Mouse (Mus musculus) hindbrain, embryonic 15.5 days (tissue): Measurements from ENCODE around the gene 9430097D07Rik. TPM values are rescaled to one million over a fixed set of nuclear protein-coding genes. Genes with fewer than 3 reads are reported as not detected.

Experiments
- ATAC-seq: fragments of 200-750 bp; cut with Nextera tagmentation; 2 replicates; pipeline ENCODE4 v1.8.0; 2017; ENCODE audit warnings: low read depth, moderate number of reproducible peaks, moderate TSS enrichment; ENCODE audit not compliant: low FRiP score
- H3K27ac ChIP-seq: fragments of 300-500 bp; sonication (generic); replicated peaks from 2 replicates; pipeline ENCODE4 v1.5.1; 2015; ENCODE audit warnings: mild to moderate bottlenecking, inconsistent platforms
- H3K27me3 ChIP-seq: fragments of 300-500 bp; sonication (generic); 2 replicates; pipeline ENCODE4 v1.6.1; 2015; ENCODE audit warnings: control low read depth, inconsistent platforms
- H3K36me3 ChIP-seq: fragments of 300-500 bp; sonication (generic); 2 replicates; pipeline ENCODE4 v1.6.1; 2015; ENCODE audit warnings: control low read depth, inconsistent platforms
- H3K4me1 ChIP-seq: fragments of 300-500 bp; sonication (generic); replicated peaks from 2 replicates; pipeline ENCODE4 v1.6.1; 2015; ENCODE audit warnings: control low read depth, inconsistent platforms
- H3K4me2 ChIP-seq: fragments of 300-500 bp; sonication (generic); 2 replicates; pipeline ENCODE4 v1.6.1; 2015; ENCODE audit warnings: moderate library complexity, mild to moderate bottlenecking, inconsistent platforms
- H3K4me3 ChIP-seq: fragments of 300-500 bp; sonication (generic); 2 replicates; pipeline ENCODE4 v1.5.1; 2015; ENCODE audit warnings: mild to moderate bottlenecking, inconsistent platforms
- H3K9ac ChIP-seq: fragments of 300-500 bp; sonication (generic); 2 replicates; pipeline ENCODE4 v1.6.1; 2015; ENCODE audit warnings: inconsistent platforms
- H3K9me3 ChIP-seq: fragments of 300-500 bp; sonication (generic); 2 replicates; pipeline ENCODE4 v1.6.1; 2016; ENCODE audit warnings: control low read depth, inconsistent platforms
- WGBS: fragments of 180-500 bp; shearing (Covaris S2); methylation state at CpG from one replicate; pipeline ENCODE4 v1.1.7; 2015; 5-methylcytosine and 5-hydroxymethylcytosine counted together
- polyA plus RNA-seq: library from polyadenylated mRNA; unstranded; fragments of >200 nt; fragmentation: Nextera tagmentation; extraction: Ambion mirVana; gene quantifications from 2 replicates; pipeline ENCODE4 v1.2.1, GENCODE M21; 2015

Gene 9430097D07Rik
- polyA plus RNA-seq, 1 experiment from 2014 or later = 0.79 TPM

- Histone ChIP-seq H3K9ac (peak overlapping the region; percentile 87), H3K4me1 (peaks cover 60% of the 10 kb centered on the region), H3K4me2 (peak overlapping the region; percentile 71), H3K9me3 (no peaks in the 10 kb centered on the region), H3K27ac (peak overlapping the region; percentile 93), H3K27me3 (no peaks in the 10 kb centered on the region), H3K4me3 (peak overlapping the region; percentile 87), H3K36me3 (no peaks in the 10 kb centered on the region)
- 3% methylated on average over 11 of the region's 11 CpGs for WGBS
- ATAC-seq = no peak
Measured at GRCm38 (mm10) chr2:32536634-32537359, 38.7 kb downstream of the 9430097D07Rik start.

- Histone ChIP-seq H3K27me3 (no peaks in the 10 kb centered on the region), H3K36me3 (no peaks in the 10 kb centered on the region), H3K4me1 (peaks cover 55% of the 10 kb centered on the region), H3K4me2 (peak overlapping the region; percentile 71), H3K27ac (peak overlapping the region; percentile 93), H3K4me3 (peak overlapping the region; percentile 87), H3K9me3 (no peaks in the 10 kb centered on the region), H3K9ac (peak overlapping the region; percentile 87)
- 0% methylated on average over 14 of the region's 14 CpGs for WGBS
- no peak for ATAC-seq
Measured at GRCm38 (mm10) chr2:32536086-32536633, 39.3 kb downstream of the 9430097D07Rik start.

- H3K9me3 ChIP-seq = no peaks in the 10 kb centered on the region
- H3K36me3 ChIP-seq = no peaks in the 10 kb centered on the region
- no peak; the same call in 1 of the 2 replicates for ATAC-seq
- under 1% methylated on average over 47 of the region's 56 CpGs for WGBS
- H3K9ac ChIP-seq = peak overlapping the region; percentile 87
- no peaks in the 10 kb centered on the region for H3K27me3 ChIP-seq
- peak overlapping the region; percentile 71 for H3K4me2 ChIP-seq
- peak overlapping the region; percentile 87 for H3K4me3 ChIP-seq
- H3K4me1 ChIP-seq = peaks cover 52% of the 10 kb centered on the region
- peak overlapping the region; percentile 93 for H3K27ac ChIP-seq
Measured at GRCm38 (mm10) chr2:32535501-32535991, 39.9 kb downstream of the 9430097D07Rik start.

GRCm38 (mm10) chr2:32534733-32535471 is 40.6 kb downstream of the 9430097D07Rik start, which contains the start of gene Fam102a:
Fam102a (plus strand) TSS chr2:32535332.
- H3K9me3 ChIP-seq = no peaks in the 10 kb centered on the region
- no peaks in the 10 kb centered on the region for H3K36me3 ChIP-seq
- under 1% methylated on average over 65 of the region's 67 CpGs for WGBS
- H3K27ac ChIP-seq = peak within 1 kb of the TSS; percentile 93
- peaks cover 51% of the 10 kb centered on the region for H3K4me1 ChIP-seq
- peak; percentile 96 for ATAC-seq
- H3K4me3 ChIP-seq = peak within 1 kb of the TSS; percentile 87
- peak within 1 kb of the TSS; percentile 87 for H3K9ac ChIP-seq
- H3K4me2 ChIP-seq = peak within 1 kb of the TSS; percentile 71
- no peaks in the 10 kb centered on the region for H3K27me3 ChIP-seq

- peak overlapping the region; percentile 55 for H3K9ac ChIP-seq
- H3K36me3 ChIP-seq = no peaks in the 10 kb centered on the region
- no peaks in the 10 kb centered on the region for H3K9me3 ChIP-seq
- no peak for ATAC-seq
- peaks cover 44% of the 10 kb centered on the region for H3K4me1 ChIP-seq
- H3K4me2 ChIP-seq = peak overlapping the region; percentile 71
- 11% methylated on average over 13 of the region's 13 CpGs for WGBS
- peak overlapping the region; percentile 84 for H3K27ac ChIP-seq
- no peaks in the 10 kb centered on the region for H3K27me3 ChIP-seq
- H3K4me3 ChIP-seq = peak overlapping the region; percentile 87
Measured at GRCm38 (mm10) chr2:32534061-32534732, 41.3 kb downstream of the 9430097D07Rik start.

- H3K4me2 ChIP-seq = no peak overlapping the region
- H3K9ac ChIP-seq = no peak overlapping the region
- WGBS = 94% methylated on average over 2 of the region's 2 CpGs
- H3K27me3 ChIP-seq = no peaks in the 10 kb centered on the region
- ATAC-seq = no peak
- peaks cover 33% of the 10 kb centered on the region for H3K4me1 ChIP-seq
- no peaks in the 10 kb centered on the region for H3K9me3 ChIP-seq
- H3K4me3 ChIP-seq = no peak overlapping the region
- no peaks in the 10 kb centered on the region for H3K36me3 ChIP-seq
- no peak overlapping the region for H3K27ac ChIP-seq
Measured at GRCm38 (mm10) chr2:32533163-32533562, 42.3 kb downstream of the 9430097D07Rik start.

GRCm38 (mm10) chr2:32530479-32530878 is 45.0 kb downstream of the 9430097D07Rik start:
- Histone ChIP-seq H3K9ac (no peak overlapping the region), H3K4me3 (no peak overlapping the region), H3K36me3 (no peaks in the 10 kb centered on the region), H3K4me1 (peaks cover 10% of the 10 kb centered on the region), H3K9me3 (no peaks in the 10 kb centered on the region), H3K4me2 (no peak overlapping the region), H3K27me3 (no peaks in the 10 kb centered on the region), H3K27ac (no peak overlapping the region)
- ATAC-seq = no peak
- WGBS = 83% methylated on average over 2 of the region's 2 CpGs

GRCm38 (mm10) chr2:32528326-32528725 is 47.2 kb downstream of the 9430097D07Rik start:
- 88% methylated on average over 1 of the region's 1 CpGs for WGBS
- no peak overlapping the region for H3K27ac ChIP-seq
- H3K27me3 ChIP-seq = no peaks in the 10 kb centered on the region
- no peaks in the 10 kb centered on the region for H3K4me1 ChIP-seq
- no peaks in the 10 kb centered on the region for H3K36me3 ChIP-seq
- H3K4me2 ChIP-seq = no peak overlapping the region
- no peak for ATAC-seq
- H3K9ac ChIP-seq = no peak overlapping the region
- no peaks in the 10 kb centered on the region for H3K9me3 ChIP-seq
- H3K4me3 ChIP-seq = no peak overlapping the region

- 78% methylated on average over 14 of the region's 14 CpGs for WGBS
Measured at GRCm38 (mm10) chr2:32527468-32527966, 48.0 kb downstream of the 9430097D07Rik start.

GRCm38 (mm10) chr2:32525816-32526215 is 49.7 kb downstream of the 9430097D07Rik start:
- no peak for ATAC-seq
- whole genome bisulfite sequencing = 84% methylated on average over 12 of the region's 12 CpGs
- Histone ChIP-seq H3K4me1 (no peaks in the 10 kb centered on the region), H3K27ac (no peak overlapping the region), H3K9me3 (no peaks in the 10 kb centered on the region), H3K27me3 (no peaks in the 10 kb centered on the region), H3K36me3 (no peaks in the 10 kb centered on the region), H3K4me2 (no peak overlapping the region), H3K4me3 (no peak overlapping the region), H3K9ac (no peak overlapping the region)

More at GRCm38 (mm10) chr2:32527468-32527966, 48.0 kb downstream of the 9430097D07Rik start:
- H3K27ac ChIP-seq = no peak overlapping the region
- ATAC-seq = no peak
- no peaks in the 10 kb centered on the region for H3K27me3 ChIP-seq
- no peaks in the 10 kb centered on the region for H3K9me3 ChIP-seq
- no peaks in the 10 kb centered on the region for H3K4me1 ChIP-seq
- no peak overlapping the region for H3K9ac ChIP-seq
- H3K4me3 ChIP-seq = no peak overlapping the region
- H3K4me2 ChIP-seq = no peak overlapping the region
- H3K36me3 ChIP-seq = no peaks in the 10 kb centered on the region

GRCm38 (mm10) chr2:32524536-32525031 is 50.9 kb downstream of the 9430097D07Rik start:
- Histone ChIP-seq H3K27ac (no peak overlapping the region), H3K9ac (no peak overlapping the region), H3K9me3 (no peaks in the 10 kb centered on the region), H3K27me3 (no peaks in the 10 kb centered on the region), H3K4me2 (no peak overlapping the region), H3K4me1 (no peaks in the 10 kb centered on the region), H3K36me3 (no peaks in the 10 kb centered on the region), H3K4me3 (no peak overlapping the region)
- 92% methylated on average over 13 of the region's 13 CpGs for WGBS
- ATAC-seq = no peak
